Mouse (Mus musculus) C2C12 (cell line): ENCODE results near the gene Tns4.

Experiments
- CEBPB ChIP-seq: IDR thresholded peaks from one replicate; pipeline ENCODE4 v1.6.1; 2011; ENCODE audit warnings: low read depth, mild to moderate bottlenecking, control low read depth, moderate library complexity
- CTCF ChIP-seq: IDR thresholded peaks from one replicate; pipeline ENCODE4 v1.5.1; 2011; ENCODE audit not compliant: control insufficient read depth, insufficient read depth, insufficient read length
- MAX ChIP-seq: IDR thresholded peaks from one replicate; pipeline ENCODE4 v1.6.1; 2011; ENCODE audit warnings: mild to moderate bottlenecking, control low read depth
- MYOD1 ChIP-seq: IDR thresholded peaks from one replicate; pipeline ENCODE4 v1.6.1; 2011; ENCODE audit warnings: low read depth; ENCODE audit not compliant: control insufficient read depth, insufficient read length

GRCm38 (mm10) chr11:99137385-99137784 lies 48.3 kb upstream of the Tns4 start:
- no peak for TF ChIP-seq CTCF
- peak; percentile 64 for TF ChIP-seq MYOD1
- TF ChIP-seq CEBPB = no peak
- no peak for TF ChIP-seq MAX
